Mouse (Mus musculus): ENCODE measurements around the gene Ttk.

GRCm38 (mm10) chr9:83882191-83882590 lies 47.7 kb downstream of the Ttk start:
- TF ChIP-seq CTCF (IDR thresholded peaks at IDR 0.05; ENCODE audit: borderline replicate concordance, extremely low read depth, insufficient read depth, insufficient read length) (no peak), POLR2A (IDR thresholded peaks at IDR 0.05; ENCODE audit: borderline replicate concordance, extremely low read depth, insufficient read depth, insufficient read length, poor library complexity, severe bottlenecking) (no peak)
